Mouse (Mus musculus) lung, adult 2 months (tissue): Measurements from ENCODE around the gene Nfkbid.

ENCODE experiments used
- CTCF ChIP-seq: fragments of 200-500 bp; IDR thresholded peaks from 2 replicates; pipeline ENCODE4 v1.5.1; 2011; ENCODE audit warnings: mild to moderate bottlenecking, low read length, control low read depth; ENCODE audit not compliant: insufficient read depth
- POLR2A ChIP-seq: fragments of 200-500 bp; IDR thresholded peaks from 2 replicates; pipeline ENCODE4 v1.6.1; 2011; ENCODE audit warnings: low read depth, mild to moderate bottlenecking, control low read depth, low read length, borderline replicate concordance; ENCODE audit errors: extremely low read depth

DNA sequence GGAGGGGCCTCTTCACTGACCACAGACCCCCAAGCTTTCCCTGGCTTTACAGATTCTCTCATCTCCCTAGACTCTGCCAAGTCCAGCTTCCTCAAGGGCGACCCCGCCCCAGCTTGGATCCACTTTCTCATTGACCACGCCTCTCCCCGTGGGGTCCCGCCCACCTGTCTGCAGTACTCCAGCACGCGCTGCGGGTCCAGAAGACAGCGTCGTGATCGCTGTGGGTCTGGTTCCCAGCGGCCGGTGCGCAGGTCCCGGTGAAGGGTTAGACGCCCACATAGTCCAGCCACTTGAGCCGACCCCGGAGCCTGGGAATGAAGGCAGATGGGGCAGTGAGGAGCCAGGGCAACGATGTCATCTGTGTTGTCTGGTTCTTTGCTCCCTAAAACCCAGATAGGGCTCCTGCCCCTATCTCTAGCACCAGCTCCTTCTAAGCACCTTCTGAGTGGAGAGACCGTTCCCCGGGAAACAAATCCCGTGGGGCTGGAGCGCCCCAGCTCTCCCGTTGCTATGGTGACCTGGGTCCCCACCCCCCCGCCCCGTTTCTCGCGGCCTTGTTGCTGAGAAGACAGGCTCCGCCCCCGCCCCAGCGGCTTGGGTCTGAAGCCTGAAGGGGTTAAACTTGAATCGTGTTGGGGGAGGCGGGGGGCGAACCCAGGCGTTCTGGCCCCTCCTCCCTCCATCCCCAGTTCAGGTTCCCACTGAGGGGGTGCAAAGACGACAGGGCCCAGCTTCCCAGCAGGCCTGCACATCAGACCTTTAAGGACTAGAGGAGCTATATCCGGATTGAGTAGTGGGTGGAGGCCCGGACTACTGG lies 22.8 kb downstream of the Nfkbid start:
- TF ChIP-seq CTCF (no peak), POLR2A (no peak)
